In the genomic region with DNA sequence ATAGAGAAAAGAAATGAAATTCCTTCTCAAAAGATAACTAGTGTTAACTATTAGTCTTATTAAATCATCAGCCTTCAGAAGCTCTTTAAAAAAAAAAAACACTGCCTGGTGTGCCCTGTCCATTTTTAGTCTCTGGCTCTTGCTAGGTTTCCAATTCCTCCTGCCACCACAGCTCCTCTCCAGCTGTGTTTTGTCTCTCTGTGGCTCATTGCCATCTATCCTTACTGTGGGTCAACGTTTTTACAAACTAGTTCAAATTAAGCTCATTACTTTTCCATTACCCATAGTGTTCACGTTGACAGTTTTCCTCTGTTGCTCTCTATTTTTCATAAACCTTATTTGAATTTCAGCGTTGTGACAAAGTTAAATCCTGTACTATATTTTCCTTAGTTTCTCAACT, we compare ENCODE assay signal across 26 mouse cellular contexts.
A peak's percentile ranks its signal among the peaks of the same experiment; 100 is the strongest.
DNase-seq lines count a peak whose midpoint lies in the region; ATAC-seq and TF ChIP-seq lines count a peak whose summit lies in the region.
"Had no signal": no experiment of that assay in that cellular context is flagged by ENCODE, and none has a peak within 500 bp of the region (broad histone marks: within the 10 kb centered on the region; RNA-seq: fewer than 3 reads in every experiment).

No protein-coding gene starts in this region.

- H3K4me3 ChIP-seq in kidney, postnatal 0 days (replicated peaks; ENCODE audit: low read depth, low read length), result no peak overlapping the region
- no peak overlapping the region for H3K4me3 ChIP-seq in kidney, embryonic 14.5 days (ENCODE audit: low read length)
- H3K4me3 ChIP-seq: embryonic facial prominence, embryonic 12.5 days; embryonic facial prominence, embryonic 15.5 days; gastrocnemius, adult 2 months; heart, embryonic 15.5 days; hindbrain, embryonic 10.5 days; hindbrain, embryonic 13.5 days had no signal

- no peaks in the 10 kb centered on the region for H3K4me1 ChIP-seq in kidney, postnatal 0 days (replicated peaks; ENCODE audit: insufficient read depth, low read length)
- H3K4me1 ChIP-seq in kidney, embryonic 14.5 days (ENCODE audit: control insufficient read depth, insufficient read depth, low read length), result no peaks in the 10 kb centered on the region
- H3K4me1 ChIP-seq: embryonic facial prominence, embryonic 12.5 days; embryonic facial prominence, embryonic 15.5 days; heart, embryonic 15.5 days; hindbrain, embryonic 10.5 days; hindbrain, embryonic 13.5 days had no signal

- no peaks in the 10 kb centered on the region for H3K9me3 ChIP-seq in kidney, postnatal 0 days (replicated peaks; ENCODE audit: low read length)
- H3K9me3 ChIP-seq in kidney, embryonic 14.5 days (ENCODE audit: control insufficient read depth, low read length), result no peaks in the 10 kb centered on the region
- H3K9me3 ChIP-seq: embryonic facial prominence, embryonic 12.5 days; embryonic facial prominence, embryonic 15.5 days; heart, embryonic 15.5 days; hindbrain, embryonic 10.5 days; hindbrain, embryonic 13.5 days had no signal

- no peak for TF ChIP-seq CTCF in kidney, postnatal 0 days (IDR thresholded peaks at IDR 0.05; ENCODE audit: low read depth)

- ATAC-seq in kidney, postnatal 0 days (replicated peaks; ENCODE audit: low FRiP score, low read depth), result no peak
- no peak for ATAC-seq in kidney, embryonic 14.5 days (ENCODE audit: low FRiP score, low TSS enrichment)
- ATAC-seq: CD4-positive, CD25-positive, alpha-beta regulatory T cell, adult 4 months; forebrain, embryonic 14.5 days; forebrain, postnatal 0 days had no signal

- H3K27ac ChIP-seq in kidney, postnatal 0 days, result no peak overlapping the region
- no peak overlapping the region for H3K27ac ChIP-seq in kidney, embryonic 14.5 days (ENCODE audit: low read depth, low read length)
- H3K27ac ChIP-seq: embryonic facial prominence, embryonic 12.5 days; embryonic facial prominence, embryonic 15.5 days; gastrocnemius, adult 2 months; heart, embryonic 15.5 days; hindbrain, embryonic 10.5 days; hindbrain, embryonic 13.5 days had no signal

- no peaks in the 10 kb centered on the region for H3K36me3 ChIP-seq in kidney, postnatal 0 days (ENCODE audit: insufficient read depth, low read length)
- H3K36me3 ChIP-seq in kidney, embryonic 14.5 days (ENCODE audit: control insufficient read depth, insufficient read depth, low read length), result no peaks in the 10 kb centered on the region
- H3K36me3 ChIP-seq: embryonic facial prominence, embryonic 12.5 days; embryonic facial prominence, embryonic 15.5 days; heart, embryonic 15.5 days; hindbrain, embryonic 10.5 days; hindbrain, embryonic 13.5 days had no signal

- DNase-seq in kidney, postnatal 0 days (ENCODE audit: low spot score), result peak; percentile 12
- DNase-seq in kidney, adult 18-20 months, result no peak
- DNase-seq in kidney, postnatal 4 days, result peak; percentile 19 to 31
- peak; percentile 66 for DNase-seq in lung, postnatal 10 days
- DNase-seq in lung, adult 18-20 months, result no peak
- DNase-seq in lung, postnatal 4 days, result peak; percentile 27 to 35
- DNase-seq in right cerebral cortex, adult 2 months (ENCODE audit: low spot score in 2 of 2), result no peak
- DNase-seq: adrenal gland, adult 2 months; adrenal gland, postnatal 14 days; cerebellum, adult 11 months; cerebellum, adult 2 months; cerebellum, adult 9-11 months; cerebellum, postnatal 25 days; forebrain, postnatal 0 days; gastrocnemius, adult 2 months; gastrocnemius, postnatal 14 days; heart, adult 11 months had no signal

- 17% methylated on average over 3 of the region's 3 CpGs for WGBS in kidney, postnatal 0 days
- WGBS in kidney, embryonic 14.5 days, result 35% methylated on average over 3 of the region's 3 CpGs

- no peak overlapping the region for H3K9ac ChIP-seq in kidney, postnatal 0 days (ENCODE audit: low read depth, low read length)
- H3K9ac ChIP-seq in kidney, embryonic 14.5 days (ENCODE audit: low read depth, low read length), result no peak overlapping the region
- H3K9ac ChIP-seq: embryonic facial prominence, embryonic 12.5 days; embryonic facial prominence, embryonic 15.5 days; forebrain, postnatal 0 days; heart, embryonic 15.5 days; hindbrain, embryonic 13.5 days had no signal

- H3K27me3 ChIP-seq in kidney, postnatal 0 days (ENCODE audit: insufficient read depth, low read length), result no peaks in the 10 kb centered on the region
- no peaks in the 10 kb centered on the region for H3K27me3 ChIP-seq in kidney, embryonic 14.5 days (ENCODE audit: control insufficient read depth, insufficient read depth, low read length)
- H3K27me3 ChIP-seq: embryonic facial prominence, embryonic 12.5 days; embryonic facial prominence, embryonic 15.5 days; heart, embryonic 15.5 days; hindbrain, embryonic 13.5 days had no signal

- no peak overlapping the region for H3K4me2 ChIP-seq in kidney, postnatal 0 days (ENCODE audit: low read length)
- no peak overlapping the region for H3K4me2 ChIP-seq in kidney, embryonic 14.5 days (replicated peaks; ENCODE audit: low read depth, low read length)
- H3K4me2 ChIP-seq: embryonic facial prominence, embryonic 12.5 days; embryonic facial prominence, embryonic 15.5 days; heart, embryonic 11.5 days; heart, embryonic 15.5 days; hindbrain, embryonic 13.5 days had no signal

Comparison
In these comparisons a context has a peak if more than half of its experiments do, and no peak if none do; other contexts are left out.
1. DNase-seq: peak in kidney, postnatal 0 days (single experiment), kidney, postnatal 4 days (2 of 2), lung, postnatal 10 days (single experiment) and lung, postnatal 4 days (2 of 2); none in kidney, adult 18-20 months (single experiment), lung, adult 18-20 months (0 of 2) and right cerebral cortex, adult 2 months (0 of 2).